Mouse (Mus musculus): Measurements from ENCODE around the gene Epha3.

The Epha3 gene

DNA sequence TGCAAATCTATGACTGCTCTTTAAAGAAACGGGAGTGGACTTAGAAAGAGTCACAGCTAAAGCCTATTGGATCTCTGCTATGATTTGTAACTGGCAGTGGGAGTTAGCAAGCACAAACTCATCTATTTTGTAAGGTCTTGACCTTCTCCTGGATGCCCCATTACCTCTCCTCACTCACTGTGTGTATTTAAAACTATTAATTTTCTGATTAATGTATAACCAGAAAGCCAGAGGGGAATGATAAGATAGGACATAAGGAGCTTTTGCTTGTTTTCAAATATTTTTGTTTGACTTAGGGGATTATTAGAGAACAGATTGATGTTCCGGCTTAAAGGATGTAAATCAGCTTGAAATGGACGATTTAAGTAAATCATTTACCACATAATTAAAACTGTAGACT lies 213.2 kb downstream of the Epha3 start:
- no peak for DNase-seq

DNA sequence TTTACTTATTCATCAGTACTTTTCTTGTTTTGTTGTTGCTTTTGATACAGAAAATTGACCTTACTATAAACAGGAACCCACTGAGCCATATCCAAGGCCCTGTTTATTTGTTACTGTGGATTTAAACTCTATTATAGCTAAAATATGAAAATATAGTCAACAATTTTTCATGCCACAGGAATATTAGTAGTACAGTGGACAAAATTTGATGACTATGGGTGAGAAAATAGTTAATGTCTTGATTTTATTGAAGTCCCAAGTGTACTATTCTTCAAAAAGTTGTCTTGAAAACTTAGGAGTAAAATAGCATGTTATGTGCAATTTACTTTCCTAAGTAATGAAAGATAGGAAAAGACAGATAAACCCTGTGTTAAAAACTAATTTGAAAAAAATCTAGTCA lies 217.4 kb downstream of the Epha3 start:
- no peak for DNase-seq

DNA sequence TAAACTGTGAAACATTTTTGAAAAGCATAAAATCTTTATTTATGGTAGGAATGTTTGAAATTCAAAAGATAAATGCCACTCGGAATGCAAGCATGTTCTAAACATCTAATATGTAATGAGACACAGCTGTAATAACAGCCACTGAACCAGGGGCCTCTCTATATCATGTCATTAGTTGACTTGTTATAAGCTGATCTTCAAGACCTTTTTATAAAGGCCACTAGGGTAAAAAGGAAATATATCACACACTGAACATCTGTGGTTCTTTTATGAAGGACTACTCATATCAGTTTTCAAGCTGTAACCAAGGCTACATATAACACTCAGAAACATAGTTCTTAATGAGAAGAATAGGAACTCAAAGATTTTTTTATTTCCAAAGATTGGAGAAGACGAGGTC lies 221.3 kb downstream of the Epha3 start:
- DNase-seq = no peak

DNA sequence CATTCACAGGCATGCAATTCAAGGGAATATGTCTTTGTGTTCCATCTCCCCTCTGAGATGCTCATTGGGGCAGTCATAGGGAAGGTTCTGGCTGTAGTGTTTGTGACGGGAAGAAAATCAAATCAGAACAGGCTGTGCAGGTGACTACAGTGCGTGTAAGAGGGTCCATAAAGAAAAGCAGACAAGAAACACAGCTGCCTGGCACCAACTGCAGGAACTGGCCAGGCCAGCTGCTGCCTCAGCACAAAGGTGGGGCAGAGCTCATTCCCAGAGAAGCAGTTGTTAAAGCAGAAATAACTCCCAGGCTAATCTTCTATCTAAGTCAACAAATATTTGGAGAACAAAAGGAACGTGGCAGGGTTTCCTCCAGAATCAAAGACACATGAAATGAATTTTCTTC lies 222.4 kb downstream of the Epha3 start:
- peak; percentile 11 for DNase-seq

DNA sequence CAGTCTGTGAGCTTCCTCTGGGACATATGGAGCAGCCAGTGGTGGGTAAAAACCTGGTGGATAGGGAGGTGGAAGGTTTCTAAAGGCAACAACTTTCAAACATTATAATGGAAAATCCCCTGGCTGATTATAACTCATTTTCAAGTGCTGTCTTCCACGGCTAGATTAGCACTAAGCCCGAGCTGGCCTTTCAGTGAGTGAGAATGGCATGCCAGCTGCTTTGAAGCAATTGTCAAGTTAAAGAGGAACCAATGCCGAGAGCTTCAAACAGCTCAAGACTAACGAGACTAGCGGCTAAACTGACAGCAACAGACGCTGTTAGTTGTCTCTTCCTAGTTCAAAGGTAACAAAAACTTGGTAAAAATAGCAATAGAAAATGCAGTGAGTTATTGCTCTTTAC lies 225.3 kb downstream of the Epha3 start:
- DNase-seq = no peak

DNA sequence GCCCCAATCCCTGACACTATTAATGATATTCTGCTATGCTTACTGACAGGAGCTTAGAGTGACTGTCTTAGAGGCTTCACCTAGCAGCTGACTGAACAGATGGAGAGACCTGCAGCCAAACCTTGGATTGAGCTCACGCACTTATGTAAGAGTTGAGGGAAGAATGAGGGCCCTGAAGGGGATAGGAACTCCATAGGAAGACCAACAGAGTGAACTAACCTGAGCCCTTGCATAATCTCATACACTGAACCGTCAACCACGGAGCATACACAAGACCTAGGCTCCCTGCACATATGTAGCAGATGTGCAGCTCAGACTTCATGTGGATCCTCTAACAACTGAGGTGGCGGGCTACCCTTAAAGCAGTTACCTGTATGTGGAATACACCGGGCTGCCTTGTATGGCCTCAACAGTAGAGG lies 230.2 kb downstream of the Epha3 start:
- no peak for DNase-seq

DNA sequence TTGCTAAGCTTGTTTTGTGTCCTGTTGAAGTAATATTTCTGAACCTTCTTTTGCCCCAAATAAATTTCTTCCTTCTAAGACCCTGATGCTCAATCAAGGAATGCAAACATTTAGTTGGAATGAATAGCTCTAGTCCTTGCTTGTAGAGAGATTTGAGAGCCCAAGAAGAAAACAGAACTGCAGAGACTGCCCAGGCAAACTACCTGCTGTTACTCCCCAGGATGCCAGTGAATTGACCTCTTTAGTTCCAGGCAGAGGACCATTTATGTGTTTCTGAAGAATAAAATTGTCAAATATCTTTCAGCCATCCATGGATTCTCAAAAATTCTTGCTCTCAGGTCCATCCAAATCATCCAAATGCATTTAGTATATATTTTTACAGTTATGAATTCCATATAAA lies 238.7 kb downstream of the Epha3 start:
- DNase-seq = no peak

DNA sequence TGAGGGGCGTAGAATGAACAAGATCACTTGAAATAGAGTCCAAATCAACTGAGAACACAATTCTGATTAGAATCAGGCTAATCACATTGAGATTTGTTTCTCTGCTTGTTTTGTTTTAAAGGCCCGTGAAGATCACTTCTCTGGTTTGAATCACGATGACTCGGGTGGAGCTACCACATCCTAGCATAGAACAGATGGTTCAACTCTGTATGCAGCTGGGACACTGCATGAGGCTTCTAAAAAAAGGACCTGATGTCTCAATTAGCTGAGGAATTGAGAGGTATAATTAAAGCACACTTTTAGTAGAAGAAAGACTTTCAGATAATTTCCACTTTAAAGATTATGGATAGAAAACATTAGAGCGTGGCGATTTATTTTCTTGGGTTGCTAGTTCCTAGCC lies 242.1 kb downstream of the Epha3 start:
- DNase-seq = no peak

DNA sequence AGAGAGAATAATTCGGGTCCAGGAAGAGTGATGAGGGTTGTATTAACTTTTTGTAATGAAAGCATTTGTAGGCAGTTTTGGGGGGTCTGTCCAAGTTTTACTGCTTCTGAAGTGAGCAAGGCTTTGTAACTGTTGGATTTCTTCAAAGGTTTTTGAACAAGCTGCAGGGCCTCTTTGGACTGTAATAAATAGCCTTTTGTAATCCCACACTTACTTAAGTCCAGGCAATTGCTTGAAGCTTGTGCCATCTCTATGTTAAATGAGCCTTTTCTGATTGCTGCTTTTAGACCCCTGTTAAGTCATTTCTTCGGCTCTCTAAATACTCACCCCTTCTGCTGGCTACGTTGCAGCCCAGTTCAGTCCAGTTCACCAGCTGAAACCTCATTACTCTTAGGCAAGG lies 248.6 kb downstream of the Epha3 start:
- DNase-seq = no peak

DNA sequence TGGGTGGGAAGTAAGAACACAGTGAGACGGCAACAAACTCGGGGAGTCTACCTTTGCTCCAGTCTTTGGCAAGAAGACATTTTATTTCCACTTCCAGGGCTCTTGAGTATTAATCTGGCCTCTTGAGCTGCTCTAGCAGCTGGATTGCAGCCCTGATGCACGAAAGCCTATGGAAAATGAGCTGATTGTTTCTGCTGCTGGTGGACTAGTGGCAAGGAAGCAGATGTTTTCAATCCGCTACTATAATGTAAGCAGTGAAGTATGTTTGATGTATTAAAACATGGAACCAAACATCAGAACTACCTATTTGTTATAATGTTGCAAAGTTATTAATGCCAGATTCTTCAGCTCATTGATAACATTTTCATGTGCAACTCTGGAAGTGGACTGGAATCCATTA lies 251.0 kb downstream of the Epha3 start:
- DNase-seq = no peak

DNA sequence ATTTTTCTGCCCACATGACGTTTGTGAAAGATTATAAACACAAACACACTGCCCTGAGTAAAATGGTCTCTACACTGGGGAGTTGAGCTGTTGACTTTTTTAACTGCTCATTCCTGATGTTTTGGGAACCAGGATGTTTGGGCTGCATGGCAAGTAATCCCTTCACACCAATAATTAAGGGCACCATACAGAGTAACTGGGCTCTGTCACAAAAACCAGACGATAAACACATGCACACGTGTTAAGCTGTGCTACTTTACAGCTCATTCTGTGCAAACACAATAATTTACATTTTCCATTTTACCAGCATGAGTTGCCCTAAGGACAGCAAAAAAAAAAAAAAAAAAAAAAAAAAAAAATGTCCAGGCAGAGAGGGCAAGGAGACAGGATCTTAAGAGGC lies 263.7 kb downstream of the Epha3 start:
- no peak for DNase-seq

DNA sequence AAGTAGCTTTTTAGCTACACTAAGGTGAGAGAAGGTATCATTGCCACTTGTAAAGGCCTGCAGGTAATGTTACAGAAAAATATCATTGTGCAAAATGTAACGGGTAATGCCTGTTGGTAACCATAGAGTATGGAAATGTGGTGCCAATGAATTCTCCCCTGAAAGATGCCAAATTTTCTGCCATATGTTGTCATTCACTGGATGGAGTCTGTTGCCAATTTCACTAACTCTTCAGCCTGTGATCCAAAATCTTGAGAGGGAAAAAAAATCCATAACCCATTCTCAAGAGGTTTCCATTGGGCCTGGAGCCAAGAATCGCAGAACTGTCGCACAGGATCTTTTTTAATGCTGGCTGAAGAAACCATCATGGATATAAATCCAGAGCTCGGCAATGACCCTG lies 269.3 kb downstream of the Epha3 start:
- DNase-seq = no peak

DNA sequence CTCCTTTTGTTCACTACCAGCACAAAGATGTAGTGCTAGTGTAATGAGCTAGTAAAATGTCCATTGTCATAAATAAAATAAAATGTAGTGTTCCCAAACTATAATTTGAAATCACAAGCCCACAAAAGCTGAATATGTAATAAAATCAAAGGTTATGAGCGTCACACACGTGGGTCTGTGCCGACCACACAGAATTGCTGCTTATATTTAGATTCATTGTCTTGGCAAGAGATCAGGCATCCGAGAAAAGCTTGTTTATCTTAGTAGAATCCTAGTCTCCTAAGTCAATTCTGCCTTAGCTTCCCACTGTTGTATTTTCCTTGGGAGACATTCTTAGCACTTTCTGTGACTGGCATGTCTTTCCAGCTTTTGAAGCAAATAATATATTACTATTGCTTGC lies 294.2 kb downstream of the Epha3 start:
- DNase-seq = no peak

DNA sequence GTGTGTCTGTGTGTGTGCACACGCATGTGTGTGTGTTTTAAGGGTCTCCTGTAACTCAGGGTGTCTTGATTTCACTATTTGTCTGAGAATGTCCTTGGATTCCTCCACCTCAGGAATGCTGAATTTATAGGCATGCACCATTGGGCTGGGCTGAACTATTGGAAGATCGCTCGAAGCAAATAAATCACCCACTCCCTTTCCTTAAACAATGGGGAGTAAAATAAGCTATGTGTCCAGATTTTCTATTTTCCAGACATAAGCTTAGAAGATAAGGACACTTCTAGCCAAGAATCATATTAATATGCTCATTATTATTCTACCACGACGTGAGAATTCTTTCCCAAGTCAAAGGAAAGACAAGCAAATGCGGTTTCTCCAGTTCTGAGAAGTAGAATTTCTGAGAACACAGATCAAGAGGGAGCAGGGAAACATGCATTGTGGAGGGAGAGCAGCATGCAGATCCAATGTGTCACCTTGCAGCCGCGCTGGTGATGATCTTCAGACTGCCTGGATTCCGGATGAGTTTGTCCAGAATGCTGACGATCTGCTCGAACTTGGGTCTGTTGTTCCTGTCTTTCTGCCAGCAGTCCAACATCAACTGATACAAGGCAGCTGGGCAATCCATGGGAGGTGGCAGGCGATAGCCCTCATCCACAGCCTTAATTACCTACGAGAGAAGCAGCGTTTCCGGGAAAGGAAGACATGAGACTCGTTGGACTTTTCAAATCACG lies 297.7 kb downstream of the Epha3 start:
- no peak for DNase-seq

DNA sequence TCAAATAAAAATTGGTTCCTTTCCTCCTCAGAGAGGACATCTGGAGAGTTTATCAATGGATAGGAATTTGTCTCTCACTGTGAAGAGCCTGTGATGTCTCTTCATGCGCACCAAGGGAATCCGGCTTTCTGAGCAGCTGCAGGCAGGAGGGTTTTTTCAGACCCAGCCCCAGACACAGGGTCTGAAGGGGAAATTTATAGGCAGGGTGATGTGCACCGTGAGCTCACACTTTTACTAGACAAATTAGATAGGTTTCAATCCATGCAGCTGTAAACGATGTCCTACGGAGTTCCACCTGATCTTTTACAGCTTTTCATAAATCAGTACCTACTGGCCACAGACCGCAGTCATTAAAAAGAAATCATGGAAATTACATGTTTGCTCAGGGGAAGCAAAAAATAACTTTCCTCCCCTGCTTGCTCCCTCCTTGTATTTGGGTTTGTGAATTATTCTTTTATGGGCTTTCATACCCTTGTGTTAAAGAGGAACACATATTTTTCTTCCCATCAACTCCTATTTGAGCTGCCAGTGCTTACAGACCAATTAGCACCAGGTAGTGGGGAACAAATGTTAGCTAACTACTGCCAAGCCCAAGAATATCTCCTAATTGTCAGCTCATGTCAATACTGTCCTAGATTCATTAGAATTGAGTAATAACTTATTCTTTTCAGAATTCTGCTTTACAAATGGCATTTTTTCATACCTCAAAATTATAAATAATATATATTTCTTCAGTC lies 307.4 kb downstream of the Epha3 start:
- no peak for DNase-seq

DNA sequence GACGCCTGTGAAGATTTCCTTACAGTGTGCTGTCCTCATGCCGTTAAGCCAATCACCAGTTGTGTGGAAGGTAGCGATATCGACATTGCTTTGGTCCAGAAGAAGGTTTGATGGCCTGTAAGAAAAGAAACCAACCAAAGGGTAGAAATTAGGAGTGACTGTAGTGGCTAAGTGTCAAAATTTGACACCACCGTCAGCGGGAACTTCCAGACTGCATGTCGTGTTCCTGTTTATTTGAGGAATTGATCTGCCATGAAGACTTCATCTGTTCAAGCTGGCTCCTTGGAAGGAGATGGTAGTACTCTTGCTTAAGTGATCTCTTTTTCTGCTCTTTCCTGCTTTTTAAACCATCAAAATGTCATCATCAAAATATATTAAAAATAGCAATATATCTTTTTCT lies 311.4 kb downstream of the Epha3 start:
- DNase-seq = no peak

DNA sequence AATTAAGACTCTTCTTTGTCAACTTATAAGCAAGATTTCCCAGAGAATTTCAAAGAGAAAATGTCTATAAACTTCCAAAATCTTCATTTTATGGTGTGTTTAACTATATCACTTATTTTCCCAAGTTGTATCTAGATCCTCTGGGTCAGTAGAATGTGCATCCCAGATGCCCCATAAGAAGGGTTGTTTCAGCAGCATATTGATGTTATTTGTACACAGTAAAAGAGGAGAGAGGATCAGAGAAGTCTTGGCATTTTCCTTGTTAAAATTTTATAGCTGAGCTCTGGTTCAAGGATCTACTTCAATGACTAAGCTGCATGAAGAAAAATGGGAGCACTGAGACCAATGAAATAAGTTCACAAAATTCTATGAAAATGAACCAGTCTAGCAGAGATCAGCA lies 324.5 kb downstream of the Epha3 start:
- no peak for DNase-seq

DNA sequence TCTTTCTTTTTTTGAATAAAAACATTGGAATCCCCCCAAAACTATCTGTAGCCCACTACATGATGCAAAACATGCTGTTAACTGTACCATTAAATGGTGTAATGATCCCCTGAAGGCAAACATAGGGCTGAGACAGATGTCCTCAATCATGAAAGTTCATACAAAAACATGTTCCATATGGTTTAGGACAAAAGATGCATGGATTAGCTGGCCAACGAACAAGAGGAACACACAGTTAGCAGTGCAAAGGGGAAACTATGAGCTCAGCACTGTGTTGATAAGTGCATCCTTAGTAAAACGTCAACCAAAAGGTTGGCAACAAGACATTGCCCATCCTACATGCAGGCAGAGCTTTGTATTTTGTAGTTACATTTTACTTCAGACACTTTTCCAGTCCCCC lies 335.2 kb downstream of the Epha3 start:
- DNase-seq = no peak

DNA sequence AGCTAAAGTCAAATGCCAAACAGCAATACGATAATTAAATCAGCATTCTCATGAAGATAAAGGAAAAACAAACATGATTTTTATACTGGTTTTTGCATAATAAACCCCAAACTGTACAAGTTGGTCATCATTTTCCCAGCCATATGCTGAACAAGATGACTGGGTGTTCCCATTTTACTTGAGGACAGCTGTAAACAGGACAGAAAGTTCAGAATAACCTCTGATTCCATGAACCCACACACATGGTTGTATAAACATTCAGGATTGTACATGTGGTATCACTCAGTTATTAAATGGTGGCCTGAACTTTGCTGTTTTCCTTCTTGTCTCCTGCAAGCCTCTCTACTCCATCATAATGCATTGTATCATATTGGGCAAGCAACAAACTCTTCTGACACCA lies 346.3 kb downstream of the Epha3 start:
- no peak for DNase-seq

DNA sequence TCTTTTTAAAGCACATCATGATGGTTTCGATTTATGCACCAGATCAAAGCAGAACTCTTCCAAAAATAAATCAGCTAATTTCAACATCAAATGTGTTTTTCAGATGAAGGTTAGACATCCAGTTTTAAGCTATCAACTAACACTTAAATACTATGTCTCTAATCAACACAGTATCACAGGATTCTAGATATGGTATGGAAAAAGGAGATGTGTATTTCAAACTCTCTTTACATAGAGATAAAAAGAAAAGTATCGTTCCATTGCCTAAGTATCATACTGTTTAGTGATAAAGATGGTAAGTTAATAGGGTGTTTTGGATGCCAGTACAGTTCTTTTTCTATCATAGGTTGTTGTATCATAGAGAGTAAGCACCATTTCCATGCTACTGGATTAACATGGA lies 353.9 kb downstream of the Epha3 start:
- no peak for DNase-seq

DNA sequence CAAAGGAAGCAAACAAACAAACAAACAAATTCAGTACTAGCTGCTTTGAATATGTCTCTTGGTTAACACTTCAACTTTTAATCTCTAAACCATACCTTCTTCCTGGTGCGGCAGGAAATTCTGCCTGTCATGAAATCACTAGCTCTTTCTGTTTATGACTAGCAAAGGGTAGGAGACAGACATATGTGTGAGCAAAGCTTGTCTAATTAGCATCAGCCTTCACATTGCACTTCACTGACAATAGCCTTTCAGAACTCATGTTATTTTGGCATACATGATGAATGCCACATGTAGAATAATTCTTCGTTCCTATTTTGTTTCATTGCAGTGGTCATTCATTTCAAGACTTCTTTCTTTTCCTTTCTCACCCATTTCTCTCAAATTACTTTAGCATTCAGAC lies 357.5 kb downstream of the Epha3 start:
- DNase-seq = no peak

DNA sequence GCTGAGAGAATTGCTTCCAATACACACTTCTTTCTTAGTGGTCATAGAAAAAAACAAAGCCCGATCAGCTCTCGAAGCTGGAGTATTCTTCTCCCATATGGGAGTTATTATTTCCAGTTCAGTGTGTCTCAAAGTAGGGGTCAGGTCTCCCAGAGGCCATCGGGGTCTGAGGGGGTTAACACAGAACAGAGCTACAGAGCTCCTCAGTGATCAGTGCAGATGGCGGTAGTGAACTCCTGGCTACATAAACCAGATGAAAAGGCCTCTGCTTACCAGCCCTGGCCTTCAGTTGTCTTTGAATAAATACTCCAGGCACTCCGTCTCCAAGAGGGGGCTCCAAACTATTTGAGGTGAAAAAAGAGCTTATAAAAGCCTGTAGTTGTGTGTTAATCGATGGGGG lies 362.5 kb downstream of the Epha3 start:
- no peak for DNase-seq

DNA sequence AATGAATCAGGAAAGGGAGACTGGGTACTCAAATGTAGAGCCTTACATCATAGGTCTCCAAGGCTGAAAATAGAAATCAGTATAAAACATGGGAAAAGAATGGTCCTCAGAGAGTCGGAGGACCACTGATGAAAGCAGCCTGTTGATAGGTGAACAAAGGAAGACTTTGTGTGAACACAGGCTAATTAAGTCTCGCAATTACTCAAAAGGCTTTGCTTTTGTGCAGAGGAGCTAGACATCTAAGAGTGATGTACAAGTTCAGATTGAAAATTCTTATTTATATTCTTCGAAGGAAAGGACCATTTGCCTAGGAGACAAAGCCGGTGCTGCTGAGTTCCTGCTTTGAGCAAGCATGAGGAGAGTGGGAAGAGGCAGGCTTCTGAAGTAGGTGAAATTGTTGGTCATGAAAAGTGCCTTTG lies 363.0 kb downstream of the Epha3 start:
- DNase-seq = no peak
